Comparison of ENCODE assay signal across 12 mouse cellular contexts in genomic region chr14:72847466-72847865, GRCm38 (mm10).
"Had no signal": no experiment of that assay in that cellular context is flagged by ENCODE, and none has a peak within 500 bp of the region (broad histone marks: within the 10 kb centered on the region; RNA-seq: fewer than 3 reads in every experiment).

No protein-coding gene starts in this region.

- H3K9me3 ChIP-seq: limb, embryonic 10.5 days; liver, embryonic 15.5 days; midbrain, embryonic 13.5 days had no signal

- H3K4me3 ChIP-seq: left cerebral cortex, adult 2 months; limb, embryonic 10.5 days; liver, embryonic 15.5 days; midbrain, embryonic 13.5 days had no signal

- H3K27ac ChIP-seq: left cerebral cortex, adult 2 months; limb, embryonic 10.5 days; liver, embryonic 15.5 days; midbrain, embryonic 13.5 days; stomach, postnatal 0 days had no signal

- DNase-seq: kidney, postnatal 25 days; lung, adult 2 months; lung, postnatal 36 days; right cerebral cortex, adult 18-20 months; right cerebral cortex, postnatal 25 days had no signal

- H3K27me3 ChIP-seq: liver, embryonic 15.5 days; midbrain, embryonic 13.5 days had no signal

- H3K4me2 ChIP-seq: liver, embryonic 11.5 days; liver, embryonic 15.5 days; midbrain, embryonic 13.5 days had no signal

- H3K9ac ChIP-seq: liver, embryonic 15.5 days; midbrain, embryonic 13.5 days had no signal

- H3K4me1 ChIP-seq: limb, embryonic 10.5 days; liver, embryonic 15.5 days had no signal

- H3K36me3 ChIP-seq: limb, embryonic 10.5 days; liver, embryonic 15.5 days; midbrain, embryonic 13.5 days had no signal

- ATAC-seq: lung, postnatal 0 days; midbrain, embryonic 13.5 days had no signal
